26 mouse cellular contexts compared by ENCODE assay signal in the genomic region with DNA sequence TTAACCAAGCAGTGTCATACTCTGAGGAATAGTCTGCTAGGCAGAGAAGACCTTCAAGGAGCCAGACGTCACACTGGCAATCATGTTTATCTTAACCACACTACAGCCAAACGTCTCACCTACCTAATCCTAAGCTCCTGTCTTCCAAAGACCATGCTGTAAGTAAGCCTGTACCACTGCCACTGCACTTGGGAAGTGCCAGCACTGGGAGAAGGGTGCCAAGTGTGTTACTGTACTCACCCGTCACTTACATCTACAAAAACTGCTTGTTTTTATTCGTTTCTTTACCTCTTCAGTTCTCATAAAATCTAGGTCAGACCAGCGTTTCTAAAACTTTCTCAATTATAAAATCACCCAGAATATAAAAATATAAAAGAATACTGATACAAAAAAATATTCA. TPM values are rescaled to one million over a fixed set of nuclear protein-coding genes. Genes with fewer than 3 reads are reported as not detected.
A peak's percentile ranks its signal among the peaks of the same experiment; 100 is the strongest.
DNase-seq lines count a peak whose midpoint lies in the region; TF ChIP-seq lines count a peak whose summit lies in the region.
"Had no signal": no experiment of that assay in that cellular context is flagged by ENCODE, and none has a peak within 500 bp of the region (broad histone marks: within the 10 kb centered on the region; RNA-seq: fewer than 3 reads in every experiment).

No protein-coding gene starts in this region.

- H3K27ac ChIP-seq in embryonic fibroblast, embryonic 13.5 days (ENCODE audit: insufficient read depth, low read length): 0 out of 2 replicates have a peak overlapping the region, but pooled peaks have one; percentile 1
- H3K27ac ChIP-seq: embryonic facial prominence, embryonic 12.5 days; embryonic facial prominence, embryonic 15.5 days; forebrain, embryonic 12.5 days; forebrain, embryonic 15.5 days; gastrocnemius, adult 2 months; heart, adult 2 months; heart, embryonic 10.5 days; hindbrain, embryonic 14.5 days; hindbrain, postnatal 0 days; kidney, embryonic 15.5 days had no signal

- TF ChIP-seq CTCF in embryonic fibroblast, embryonic 13.5 days (IDR thresholded peaks at IDR 0.05; ENCODE audit: borderline replicate concordance, insufficient read depth, low read length): no peak

- no peaks in the 10 kb centered on the region for H3K4me1 ChIP-seq in embryonic fibroblast, embryonic 13.5 days (ENCODE audit: control insufficient read depth, insufficient read depth, low read length)
- H3K4me1 ChIP-seq: embryonic facial prominence, embryonic 12.5 days; forebrain, embryonic 12.5 days; forebrain, embryonic 15.5 days; heart, embryonic 10.5 days had no signal

- peak; percentile 4 to 11 for DNase-seq in adrenal gland, postnatal 36 days
- DNase-seq in adrenal gland, adult (ENCODE audit: inconsistent age in 2 of 2, low spot score in 1 of 2): no peak
- peak; percentile 21 to 30 for DNase-seq in heart, postnatal 10 days
- no peak for DNase-seq in heart, adult 11 months
- peak; percentile 19 for DNase-seq in brain, adult 2 months (ENCODE audit: low read depth, low spot score)
- no peak for DNase-seq in testis, postnatal 14 days (ENCODE audit: low spot score)
- DNase-seq: cerebellum, adult 11 months; cerebellum, adult 2 months; cerebellum, adult 9-11 months; cerebellum, postnatal 25 days; gastrocnemius, adult 2 months; gastrocnemius, postnatal 14 days; heart, postnatal 36 days; kidney, adult 11 months; kidney, adult 8-10 months had no signal

- H3K4me3 ChIP-seq in embryonic fibroblast, embryonic 13.5 days (ENCODE audit: insufficient read depth, low read length): no peak overlapping the region
- H3K4me3 ChIP-seq: embryonic facial prominence, embryonic 12.5 days; embryonic facial prominence, embryonic 15.5 days; erythroblast, embryonic 14.5 days; forebrain, embryonic 12.5 days; forebrain, embryonic 15.5 days; gastrocnemius, adult 2 months; heart, adult 2 months; heart, embryonic 10.5 days; kidney, embryonic 15.5 days had no signal

- intact Hi-C loops in heart, postnatal 10 days (cut with DNase I): loop anchor here (10.0 kb wide), 1 partner anchor 268 kb away; no protein-coding TSS in a partner anchor

- TF ChIP-seq POLR2A in embryonic fibroblast, embryonic 13.5 days (IDR thresholded peaks at IDR 0.05; ENCODE audit: low read depth, low read length): no peak

RNA-seq across cellular contexts. Expression of a gene that starts 15.8 kb away (rescaled TPM):
- 10 to 100 TPM; 29.7 to 31.3 TPM for total RNA-seq in adrenal gland, postnatal 36 days (2021)
- 10 to 100 TPM; 32.1 to 33.1 TPM for total RNA-seq in heart, postnatal 10 days (2021)
- 40.1 and 44.1 TPM in 2 replicates for polyA plus RNA-seq in embryonic fibroblast, embryonic 13.5 days (2011; ENCODE audit: insufficient read length, low read depth, missing spikeins)

Comparison
In these comparisons a context has a peak if more than half of its experiments do, and no peak if none do; other contexts are left out.
1. DNase-seq: peak in adrenal gland, postnatal 36 days (2 of 2), heart, postnatal 10 days (2 of 2) and brain, adult 2 months (single experiment); none in adrenal gland, adult (0 of 2), heart, adult 11 months (single experiment) and testis, postnatal 14 days (single experiment).